Mouse (Mus musculus) heart, postnatal 36 days (tissue): ENCODE measurements around the gene Ssu2. TPM values are rescaled to one million over a fixed set of nuclear protein-coding genes. Genes with fewer than 3 reads are reported as not detected.

ENCODE experiments used
- DNase-seq, 2 experiments: peaks; one replicate each; pipeline ENCODE4 v3.0.0; 2021 to 2022
- intact Hi-C: fragments of 180-260 bp; cut with DNase I; formaldehyde crosslinking; loops from one replicate; pipeline ENCODE4 v1.15.1; 2025
- total RNA-seq, 2 experiments: library from RNA; stranded (reverse); gene quantifications; 2 replicates each; pipeline ENCODE4 v1.2.3; 2021

The Ssu2 gene
- 1 to 10 TPM; 2.5 to 2.7 TPM for total RNA-seq

DNA sequence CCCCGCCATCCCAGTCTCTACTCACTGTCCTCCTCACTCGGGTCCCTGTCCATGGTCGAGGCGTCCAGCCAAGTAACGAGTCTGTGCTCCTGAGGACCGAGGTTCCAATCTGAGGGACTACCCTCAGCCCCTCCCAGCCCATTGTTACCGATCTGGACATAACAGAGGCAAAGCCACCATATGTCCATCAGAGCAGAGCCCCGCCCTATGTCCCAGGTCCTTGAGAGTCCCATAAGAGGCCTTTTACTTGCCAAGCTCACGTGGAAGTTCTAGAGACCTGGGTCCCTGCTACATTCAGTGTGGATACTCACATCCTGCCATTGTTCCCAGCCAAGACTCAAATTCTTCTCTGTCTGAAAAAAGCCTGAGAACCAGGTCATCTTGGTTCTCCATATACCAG lies at the start of gene Ssu2:
Gene Ssu2, minus strand, starts transcription at position 77 of the 400 bp plus-strand sequence.
- intact Hi-C loops: no loop called here

DNA sequence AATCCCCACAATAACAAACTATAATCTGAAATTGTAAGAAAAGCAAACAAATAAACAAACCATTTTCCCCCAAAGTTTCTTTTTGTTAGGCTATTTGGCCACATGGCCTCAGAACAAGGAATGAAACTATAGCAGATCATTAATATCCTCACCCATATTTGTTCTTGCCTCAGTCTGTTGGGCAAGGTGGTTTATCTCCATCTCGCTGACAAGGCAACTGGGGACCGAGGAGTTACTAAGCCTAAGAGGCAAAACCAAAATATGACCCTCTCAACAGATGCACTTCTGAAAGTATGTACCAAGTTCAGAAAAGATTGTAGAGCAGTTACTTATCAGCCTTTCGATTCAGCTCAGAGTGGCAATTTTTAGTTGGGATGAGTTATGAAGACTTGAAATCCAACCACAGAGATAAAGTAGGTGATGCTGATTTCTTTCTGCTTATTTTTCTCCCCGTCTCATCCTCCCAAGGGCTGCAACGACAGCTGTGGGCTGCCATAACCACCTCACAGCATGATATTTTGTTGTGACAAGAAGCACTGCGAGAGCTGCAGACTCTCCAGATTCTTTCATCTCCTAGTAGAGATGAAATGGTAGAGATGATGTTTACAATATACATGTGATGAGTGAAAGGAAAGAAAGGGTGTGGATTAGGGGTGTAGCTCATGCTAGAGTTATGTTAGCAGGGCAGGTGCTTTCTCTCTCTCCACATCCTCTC lies 38.4 kb upstream of the Ssu2 start:
- intact Hi-C loops: no loop called here
- DNase-seq: no peak

More for the DNA sequence above, at the start of gene Ssu2:
- DNase-seq: peak in 1 of 2 experiments; percentile 24

DNA sequence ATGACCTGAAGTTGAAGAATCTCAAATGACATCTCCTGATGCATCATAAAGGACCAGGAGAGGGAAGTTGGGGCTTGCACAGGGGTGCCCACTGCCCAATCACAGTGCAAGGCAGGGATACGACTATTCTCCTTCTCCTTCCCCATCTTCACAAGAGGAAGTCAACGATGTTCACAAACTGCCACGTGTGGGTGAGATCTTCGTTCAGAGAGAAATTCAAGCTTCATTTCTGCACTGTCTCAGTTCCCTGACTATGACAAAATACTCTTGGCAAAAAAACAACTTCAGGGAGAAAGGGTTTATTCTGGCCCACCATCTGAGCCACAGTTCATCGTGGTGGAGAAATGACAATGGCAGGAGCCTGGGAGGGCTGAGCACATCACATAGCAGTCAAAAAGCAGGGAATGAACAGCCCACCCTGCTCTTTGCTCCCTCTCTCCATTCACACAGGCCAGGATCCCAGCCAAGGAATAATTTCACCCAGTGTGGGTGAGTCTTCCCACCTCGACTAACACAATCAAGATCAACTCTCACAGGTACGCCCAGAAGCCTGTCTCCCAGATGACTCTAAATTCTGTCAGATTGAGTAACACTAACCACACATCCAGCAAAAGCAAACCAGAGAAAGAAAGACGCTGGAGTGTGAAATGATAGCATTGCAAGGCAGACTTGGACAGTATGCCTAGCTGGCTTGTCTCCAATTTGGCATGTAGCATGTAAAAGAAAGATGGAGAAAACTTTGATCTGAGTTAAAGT lies 36.1 kb upstream of the Ssu2 start:
- intact Hi-C loops: no loop called here
- no peak for DNase-seq

DNA sequence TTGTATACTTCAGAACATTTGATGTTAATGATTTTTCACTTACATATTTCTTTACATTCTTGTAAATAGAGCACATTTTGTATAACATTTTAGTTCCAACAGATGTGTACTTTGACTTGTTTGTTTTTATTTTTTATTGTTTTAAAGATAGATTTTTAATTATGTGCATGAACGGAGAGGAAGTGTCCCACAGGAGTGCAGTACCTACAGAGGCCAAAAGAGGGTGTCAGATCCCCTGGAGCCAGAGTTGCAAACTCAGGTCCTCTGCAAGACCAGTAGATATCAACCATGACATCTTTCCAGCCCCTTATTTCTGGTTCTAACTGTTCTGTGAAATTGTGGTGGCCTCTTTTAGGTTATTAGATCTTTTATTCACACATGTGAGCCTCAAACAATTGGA lies 33.1 kb upstream of the Ssu2 start:
- intact Hi-C loops: no loop called here

DNA sequence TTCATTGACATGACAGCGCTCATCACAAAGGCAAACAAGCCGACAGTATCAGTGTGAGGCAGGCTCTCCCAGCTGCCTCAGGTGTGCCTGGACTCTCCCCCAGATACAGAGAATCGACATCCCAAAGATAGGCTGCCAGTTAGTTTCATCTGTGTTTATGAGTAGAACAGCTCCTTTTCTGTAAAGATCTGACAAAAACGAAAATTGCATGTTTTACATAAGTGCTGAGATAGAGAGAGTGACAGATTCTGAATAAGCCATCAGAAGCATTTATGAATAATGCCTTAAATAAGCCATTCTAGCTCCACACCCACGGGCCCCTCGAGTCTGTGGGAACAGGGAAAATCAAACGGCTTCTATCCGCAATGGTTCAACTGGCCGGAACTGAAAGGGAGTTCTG lies 31.5 kb upstream of the Ssu2 start:
- intact Hi-C loops: no loop called here
- DNase-seq: no peak

More for the DNA sequence above, 33.1 kb upstream of the Ssu2 start:
- no peak for DNase-seq

DNA sequence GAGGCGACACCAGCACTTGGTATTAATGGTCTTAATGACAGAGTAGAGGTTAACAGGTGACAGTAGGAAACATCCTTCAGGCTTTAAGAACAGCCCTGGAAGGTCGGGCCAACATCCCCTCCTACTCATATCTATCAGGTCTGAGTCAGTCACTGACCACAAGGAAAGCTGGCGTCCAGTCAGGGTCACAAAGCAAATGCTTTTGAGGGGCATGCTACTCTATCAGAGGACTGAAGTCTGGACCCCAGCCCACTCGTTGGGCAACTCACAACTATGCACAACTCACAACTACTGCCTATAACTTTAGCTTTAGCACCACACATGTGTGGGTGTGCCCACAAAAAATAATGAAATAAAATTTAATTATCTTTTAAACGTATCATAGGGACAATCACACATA lies 16.3 kb upstream of the Ssu2 start:
- no peak for DNase-seq
- intact Hi-C loops: loop anchor here (10.0 kb wide), 1 partner anchor 901 kb away; the partner anchor contains the start of gene Brpf1

DNA sequence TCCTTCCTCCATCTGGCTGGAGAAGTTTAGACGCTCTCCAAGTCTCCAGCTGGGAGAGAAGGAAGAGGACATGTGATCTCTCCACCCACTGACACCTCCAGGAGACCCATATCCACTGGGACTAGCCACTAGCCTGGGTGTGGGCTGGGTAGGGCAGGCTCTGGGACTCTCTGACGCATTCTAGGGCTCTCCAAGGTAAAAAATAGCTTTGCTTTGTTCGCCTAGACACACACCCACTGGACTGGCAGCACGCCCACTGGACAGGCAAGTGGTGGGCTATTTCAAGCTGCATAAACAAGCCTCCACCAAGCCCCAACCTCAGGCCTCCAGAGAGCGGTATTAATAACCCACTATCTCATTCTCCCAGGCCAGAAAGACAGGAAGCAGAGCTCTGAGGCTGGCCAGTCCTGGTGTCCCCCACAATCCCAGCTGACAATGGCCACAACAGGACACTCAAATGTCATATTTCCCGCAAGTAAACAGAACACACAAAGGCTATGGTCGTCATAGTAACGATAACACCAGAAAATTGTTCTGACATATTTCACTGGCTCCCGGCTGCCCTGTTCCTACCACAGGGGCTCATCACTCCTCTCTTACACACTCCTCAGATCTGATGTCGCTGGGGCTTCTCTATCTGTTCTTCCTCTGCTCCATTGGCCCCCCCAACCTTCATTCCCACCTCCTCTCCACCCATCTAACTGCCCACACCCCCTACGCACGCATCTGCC lies 14.3 kb upstream of the Ssu2 start:
- DNase-seq: peak; percentile 90
- intact Hi-C loops: loop anchor here (10.0 kb wide), 1 partner anchor 903 kb away; the partner anchor contains the start of gene Brpf1

DNA sequence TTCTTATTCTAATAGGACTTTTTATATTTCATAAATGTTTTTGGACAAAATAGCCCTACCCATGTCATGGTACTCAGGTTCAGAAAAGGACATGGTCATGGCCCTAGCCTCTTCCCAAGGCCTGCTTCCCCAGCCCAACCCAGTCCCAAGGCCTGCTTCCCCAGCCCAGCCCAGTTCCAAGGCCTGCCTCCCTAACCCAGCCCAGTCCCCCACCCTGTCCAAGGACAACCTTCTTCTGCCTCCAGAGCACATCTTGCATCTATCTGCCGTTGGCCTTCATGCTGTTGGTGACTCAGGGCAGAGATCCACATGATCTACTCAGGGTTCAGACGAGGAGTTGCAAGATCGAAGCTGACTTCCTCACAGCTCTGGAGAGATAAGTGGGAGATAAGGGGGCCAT lies 9.5 kb upstream of the Ssu2 start:
- DNase-seq: no peak
- intact Hi-C loops: no loop called here

DNA sequence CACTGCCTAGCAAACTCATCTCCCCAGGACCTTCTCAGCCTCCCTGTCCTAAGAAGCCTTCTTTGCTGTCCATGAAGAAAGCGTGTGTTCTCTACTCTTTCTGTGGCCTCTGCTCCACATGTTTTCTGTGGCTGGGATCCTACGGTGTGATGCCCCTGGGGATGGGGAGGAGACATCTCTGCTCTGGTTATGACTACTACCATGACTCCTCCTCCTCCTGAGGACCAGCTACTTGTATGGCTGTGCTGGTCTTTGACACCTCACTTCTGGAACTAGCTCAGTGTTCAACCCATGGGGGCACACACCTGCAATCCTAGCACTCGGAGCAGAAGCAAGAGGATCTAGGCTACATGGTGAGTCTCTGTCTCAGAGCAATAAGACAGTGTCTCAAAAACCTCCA lies 8.5 kb upstream of the Ssu2 start:
- no peak for DNase-seq
- intact Hi-C loops: no loop called here

DNA sequence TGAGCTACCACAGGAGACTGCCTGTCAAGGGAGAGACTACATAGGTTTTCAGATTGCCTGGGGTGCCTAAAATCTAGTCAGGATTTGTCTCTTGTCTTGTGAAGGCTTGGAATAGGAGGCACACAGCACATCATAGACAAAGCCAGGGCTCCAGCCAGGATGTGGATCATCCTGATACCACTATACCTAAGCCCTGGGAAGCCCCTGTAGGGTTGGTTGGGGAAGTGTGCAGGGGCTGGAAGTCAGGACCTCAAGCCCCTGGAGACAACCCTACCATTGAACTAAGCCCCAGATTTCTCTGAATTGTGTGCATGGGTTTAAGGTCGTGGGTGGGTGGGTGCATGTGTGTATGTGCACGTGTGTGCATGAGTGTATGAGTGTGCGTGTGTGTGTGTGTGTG lies 562 bp upstream of the Ssu2 start:
- intact Hi-C loops: no loop called here
- DNase-seq: no peak

DNA sequence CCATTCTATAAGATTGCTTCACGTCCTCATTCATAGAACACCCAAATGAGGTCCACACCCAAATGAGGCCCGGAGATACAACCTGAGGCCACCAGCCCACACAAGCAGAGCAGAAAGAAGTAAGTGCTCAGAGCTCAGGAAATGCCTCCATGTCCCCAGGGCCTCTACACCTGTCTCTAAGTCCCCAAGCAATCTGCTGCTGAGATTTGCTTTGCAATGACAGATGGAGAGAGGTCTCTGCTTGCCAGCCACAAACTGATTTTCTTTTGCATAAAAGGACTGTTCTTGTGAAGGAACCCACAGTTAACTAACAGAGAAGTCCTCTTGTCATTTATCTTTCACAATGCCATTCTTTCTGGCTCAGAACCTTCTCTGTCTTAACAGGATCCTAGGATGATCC lies 1.6 kb downstream of the Ssu2 start:
- DNase-seq: no peak
- intact Hi-C loops: no loop called here

DNA sequence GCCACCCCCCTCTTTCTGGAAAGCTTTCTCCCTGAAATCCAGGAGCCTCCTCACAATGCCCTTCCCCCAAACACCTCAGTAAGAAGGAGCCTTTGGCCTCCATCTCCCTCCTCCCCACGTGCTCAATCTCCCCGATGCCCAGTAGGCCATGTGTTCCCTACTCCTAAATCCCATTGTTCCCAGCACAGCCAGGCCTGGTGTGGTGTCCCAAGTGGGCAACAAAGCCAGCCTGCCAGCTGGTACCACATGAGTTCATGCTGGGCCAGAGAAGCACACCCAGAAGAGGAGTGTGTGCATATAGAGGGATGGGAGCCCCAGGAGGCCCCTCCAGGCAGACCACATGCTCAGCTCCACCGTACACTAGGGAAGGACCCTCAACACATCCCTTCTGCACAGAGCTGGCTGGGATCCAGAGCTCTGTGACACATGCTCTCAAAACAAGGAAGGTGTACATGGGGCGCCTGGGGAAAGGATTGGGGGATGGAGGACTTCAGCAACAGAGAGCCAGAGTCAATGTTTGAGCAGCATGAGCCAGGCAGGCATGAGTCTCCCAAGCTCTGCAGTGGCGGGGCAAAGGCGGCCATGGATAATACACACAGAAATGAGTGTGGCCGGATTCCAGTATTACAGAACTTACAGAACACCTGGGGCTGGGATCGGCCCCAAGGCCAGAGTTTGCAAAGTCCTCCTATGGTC lies 4.7 kb downstream of the Ssu2 start:
- no peak for DNase-seq
- intact Hi-C loops: no loop called here

DNA sequence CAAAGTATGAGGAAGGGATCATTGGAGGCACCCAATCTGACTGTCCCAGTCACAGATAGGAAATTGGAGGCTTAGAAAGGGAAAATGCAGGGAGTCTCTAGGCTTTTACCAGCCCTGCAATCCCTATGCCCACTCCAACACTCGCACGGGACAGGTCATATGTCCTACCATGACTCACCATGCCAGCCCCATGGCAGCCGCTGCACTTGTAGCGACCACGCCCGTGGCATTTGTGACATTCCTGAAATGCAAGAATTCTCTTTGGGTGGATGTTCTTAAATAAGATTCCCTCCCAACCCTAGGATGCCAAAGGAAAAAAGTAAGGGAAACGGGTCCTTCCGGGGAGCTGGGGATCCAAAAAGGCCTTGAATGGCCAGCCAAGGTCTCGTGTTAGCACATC lies 8.8 kb downstream of the Ssu2 start:
- DNase-seq: no peak
- intact Hi-C loops: no loop called here

DNA sequence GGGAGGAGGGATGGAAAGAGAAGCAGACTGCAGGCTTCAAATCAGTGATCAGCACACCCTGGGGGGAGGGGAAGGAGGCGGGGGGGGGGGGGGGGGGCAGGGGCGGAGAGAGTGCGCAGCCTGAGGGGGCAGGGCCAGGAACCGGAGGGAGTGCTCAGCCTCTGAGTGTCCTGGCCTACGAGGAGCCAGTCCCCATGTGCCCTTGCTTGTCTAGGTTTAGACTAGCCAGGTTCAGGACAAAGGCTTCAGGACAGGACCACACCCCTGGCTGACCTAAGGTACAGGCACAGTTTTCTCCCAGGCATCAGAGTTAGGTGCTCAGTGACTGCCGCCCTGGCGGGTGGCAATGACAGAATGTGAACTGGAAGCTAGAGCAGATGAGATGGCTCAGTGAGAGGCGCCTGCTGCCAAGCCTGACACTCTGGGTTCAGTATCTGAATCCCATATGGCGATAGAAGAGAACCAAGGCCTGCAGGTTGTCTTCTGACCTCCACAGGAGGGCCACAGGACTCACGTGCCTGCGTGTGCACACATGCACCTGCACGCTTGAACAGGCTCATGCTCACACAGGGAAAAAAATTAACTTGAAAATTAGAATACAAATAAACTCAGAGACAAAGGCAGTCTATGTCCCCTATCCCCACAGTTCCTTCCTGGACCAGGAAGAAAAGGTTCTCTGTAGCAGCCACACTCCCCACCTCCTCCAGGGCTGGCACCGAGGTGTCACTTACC lies 12.0 kb downstream of the Ssu2 start:
- no peak for DNase-seq
- intact Hi-C loops: loop anchor here (2.0 kb wide), 1 partner anchor 31 kb away; no protein-coding TSS in a partner anchor

DNA sequence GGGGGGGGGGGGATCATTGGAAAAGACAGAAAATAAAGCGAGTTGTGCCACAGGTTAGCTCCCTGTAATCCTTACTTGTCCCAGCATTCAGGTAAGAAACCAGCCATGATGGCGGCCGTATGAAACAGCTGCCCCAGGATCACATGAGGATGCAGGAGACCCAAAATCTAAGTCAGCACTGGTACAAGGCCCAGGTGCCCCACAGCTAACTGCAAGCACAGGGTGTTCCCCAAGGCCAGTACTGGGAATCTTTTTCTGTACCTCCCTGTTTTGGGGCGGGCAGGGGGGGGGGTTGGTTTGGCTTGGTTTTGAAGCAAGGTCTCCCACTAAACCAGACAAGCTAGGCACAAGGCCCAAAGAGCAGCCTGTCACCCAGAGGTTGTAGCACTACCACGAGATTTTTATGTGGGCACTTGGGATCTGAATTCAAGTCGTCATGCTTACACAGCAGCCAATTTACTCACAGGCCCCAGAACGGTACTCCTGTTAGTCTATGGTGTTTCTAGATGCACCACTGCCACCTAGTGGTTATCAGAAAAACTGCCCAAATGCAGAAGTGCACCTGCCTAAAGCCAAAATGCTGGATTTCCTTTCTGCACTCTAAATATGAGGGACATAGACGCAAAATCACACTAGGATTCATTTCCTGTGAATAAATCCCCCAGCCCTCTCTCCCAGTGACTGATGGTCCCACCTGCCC lies 13.8 kb downstream of the Ssu2 start:
- intact Hi-C loops: loop anchor here (2.0 kb wide), 1 partner anchor 33 kb away; no protein-coding TSS in a partner anchor
- peak; percentile 43 to 50 for DNase-seq

DNA sequence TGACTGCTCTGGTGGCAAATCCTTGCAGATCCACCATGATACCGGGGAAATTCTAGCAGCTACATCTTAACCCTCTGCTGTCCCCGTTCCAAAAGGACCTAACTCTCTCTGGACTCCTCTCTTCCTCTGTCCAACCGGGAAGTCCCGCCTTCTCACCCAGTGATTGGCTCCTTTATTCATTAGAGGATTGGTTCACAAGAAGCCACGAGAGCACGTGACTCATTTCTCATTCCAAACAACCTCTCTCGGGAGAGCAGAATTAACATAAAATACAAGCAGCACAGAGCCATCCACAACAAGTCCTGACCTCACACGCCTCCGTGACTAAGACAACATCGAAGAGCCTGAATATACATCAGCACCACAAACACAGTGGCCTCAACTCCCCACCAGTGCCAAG lies 22.5 kb downstream of the Ssu2 start:
- intact Hi-C loops: loop anchor here (10.0 kb wide), 1 partner anchor 640 kb away; no protein-coding TSS in a partner anchor
- no peak for DNase-seq

DNA sequence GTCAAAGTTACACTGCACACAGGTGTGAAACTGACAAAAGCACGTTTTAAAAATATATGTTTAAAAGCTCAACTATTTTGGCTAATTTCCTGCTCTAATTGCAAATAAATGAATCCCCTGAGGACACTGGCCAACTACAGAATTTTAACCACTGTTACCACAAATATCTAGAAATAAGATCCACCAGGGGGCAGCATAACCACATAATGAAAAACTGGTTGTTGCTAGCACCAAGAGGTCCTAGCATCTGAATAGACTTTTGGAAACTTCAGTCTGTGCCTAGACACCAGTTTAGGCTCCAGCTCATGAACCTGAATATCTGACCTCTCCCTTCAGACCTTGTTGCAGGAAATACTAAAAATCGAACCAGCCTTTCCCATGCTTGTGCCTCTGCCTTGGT lies 23.2 kb downstream of the Ssu2 start:
- peak; percentile 47 to 53 for DNase-seq
- intact Hi-C loops: loop anchor here (1.0 to 10.0 kb wide), 3 partner anchors 87 to 640 kb away; no protein-coding TSS in a partner anchor

DNA sequence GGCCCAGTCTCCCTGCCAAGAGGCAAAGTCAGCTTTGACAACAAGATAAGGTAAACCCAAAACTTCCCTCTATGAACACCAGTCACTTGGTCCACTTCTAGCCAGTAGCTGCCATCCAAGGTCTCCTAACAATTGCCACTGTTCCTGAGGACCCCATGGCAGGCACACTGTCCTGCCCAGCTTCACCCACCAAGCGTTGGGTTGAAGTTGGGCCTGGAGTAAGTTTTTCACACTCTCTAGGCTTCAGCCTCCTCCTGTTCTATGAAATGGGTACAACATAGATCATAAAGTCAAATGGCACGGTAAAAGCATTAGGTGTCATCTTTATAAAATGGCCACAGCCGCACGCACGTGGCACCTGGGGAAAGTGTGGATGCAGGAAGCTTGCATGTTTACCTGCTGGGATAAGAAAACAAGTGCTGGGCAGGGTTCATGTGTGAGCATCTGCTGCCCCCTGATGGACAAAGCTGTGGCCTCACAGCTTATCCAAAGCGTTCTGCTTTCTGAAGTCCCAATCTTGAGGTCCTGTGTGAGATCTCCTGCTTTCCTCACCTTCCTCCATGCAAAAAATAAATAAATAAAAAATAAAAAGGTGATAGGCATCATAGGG lies 25.4 kb downstream of the Ssu2 start:
- intact Hi-C loops: loop anchor here (1.0 to 10.0 kb wide), 3 partner anchors 85 to 642 kb away; no protein-coding TSS in a partner anchor
- DNase-seq: peak; percentile 77 to 81

DNA sequence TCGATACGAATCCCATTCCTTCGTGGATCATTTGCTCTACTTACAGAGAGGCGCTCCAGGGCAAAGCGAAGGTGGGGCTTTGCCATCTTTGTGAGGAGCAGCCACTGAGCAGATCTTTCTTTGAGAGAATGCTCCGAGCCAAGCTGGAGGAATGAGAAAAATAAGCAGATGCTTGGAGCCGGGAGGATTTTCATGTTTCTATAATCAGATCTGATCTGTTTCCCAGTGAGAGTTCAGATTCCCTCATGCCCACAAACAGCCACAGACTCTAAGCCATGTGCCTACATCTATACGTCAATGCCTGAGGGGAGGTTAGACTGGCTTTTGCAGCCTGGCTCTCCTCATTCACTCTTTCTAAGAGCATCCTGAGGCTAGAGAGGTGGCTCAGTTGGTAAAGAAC lies 27.1 kb downstream of the Ssu2 start:
- intact Hi-C loops: loop anchor here (5.0 to 10.0 kb wide), 2 partner anchors 83 to 644 kb away; no protein-coding TSS in a partner anchor
- DNase-seq: no peak
